Comparison of ENCODE assay signal across 8 mouse cellular contexts in genomic region chr11:6474874-6475731, GRCm38 (mm10). TPM values are rescaled to one million over a fixed set of nuclear protein-coding genes. Genes with fewer than 3 reads are reported as not detected.
DNase-seq lines count a peak whose midpoint lies in the region; ATAC-seq and TF ChIP-seq lines count a peak whose summit lies in the region.

No protein-coding gene starts in this region.

- H3K9ac ChIP-seq in hindbrain, embryonic 12.5 days, result peak overlapping the region; percentile 97

- H3K27me3 ChIP-seq in Patski, result no peaks in the 10 kb centered on the region
- no peaks in the 10 kb centered on the region for H3K27me3 ChIP-seq in hindbrain, embryonic 12.5 days

- no peaks in the 10 kb centered on the region for H3K9me3 ChIP-seq in hindbrain, embryonic 12.5 days (replicated peaks)

- no peak for DNase-seq in Patski (ENCODE audit: low read depth, low spot score)
- DNase-seq in cerebellum, postnatal 14 days, result peak; percentile 74 to 78
- DNase-seq in frontal cortex, postnatal 25 days (ENCODE audit: low spot score in 2 of 2), result peak; percentile 29 to 38
- peak; percentile 44 to 58 for DNase-seq in layer of hippocampus, postnatal 36 days
- peak; percentile 63 to 72 for DNase-seq in lung, postnatal 4 days
- DNase-seq in retina, postnatal 1 day, result peak; percentile 62
- DNase-seq in thymus, postnatal 36 days, result peak; percentile 65 to 72

- in situ Hi-C loops in Patski (cut with MboI; ENCODE audit: low pct_unique_long_range_greater_than_20kb), result loop anchor here (25.0 kb wide), 1 partner anchor 287 kb away; no protein-coding TSS in a partner anchor

- H3K36me3 ChIP-seq in hindbrain, embryonic 12.5 days, result no peaks in the 10 kb centered on the region

- no peak for TF ChIP-seq CTCF in Patski (IDR thresholded peaks at IDR 0.05)

- H3K4me3 ChIP-seq in hindbrain, embryonic 12.5 days, result peak overlapping the region; percentile 97

- under 1% methylated on average over 100 of the region's 109 CpGs for WGBS in hindbrain, embryonic 12.5 days

- peaks cover 37% of the 10 kb centered on the region for H3K4me1 ChIP-seq in hindbrain, embryonic 12.5 days

- POLR2A ChIA-PET in Patski (lab: Charles Lee), result interaction anchor here (0.7 to 3.7 kb wide), 5 partner anchors 12 to 260 kb away, joined by 3 to 15 read pairs (median 6); no protein-coding TSS in a partner anchor

- CTCF ChIA-PET in Patski (lab: Charles Lee), result interaction anchor here (1.0 to 4.0 kb wide), 3 partner anchors 10 to 39 kb away, joined by 3 to 17 read pairs (median 5); no protein-coding TSS in a partner anchor

- H3K27ac ChIP-seq in hindbrain, embryonic 12.5 days, result peak overlapping the region; percentile 97

- ATAC-seq in Patski, result peak; percentile 24
- peak; percentile 37 for ATAC-seq in hindbrain, embryonic 12.5 days (ENCODE audit: low FRiP score)

- peak overlapping the region; percentile 66 for H3K4me2 ChIP-seq in hindbrain, embryonic 12.5 days (replicated peaks)

RNA-seq across cellular contexts. Expression of gene Purb, which starts 0.6 kb away (rescaled TPM):
- polyA plus RNA-seq in Patski (2021), result 49.1 TPM
- polyA plus RNA-seq in hindbrain, embryonic 12.5 days (2016; fragmentation: Nextera tagmentation; extraction: Ambion mirVana), result 17.2 and 18.3 TPM in 2 replicates
- 100 to 1,000 TPM; 255 to 257 TPM for total RNA-seq in layer of hippocampus, postnatal 36 days (2021)

RNA-seq across cellular contexts. Expression of gene H2afv, which starts 30.9 kb away (rescaled TPM):
- polyA plus RNA-seq in Patski (2021), result 147 TPM
- 520 and 591 TPM in 2 replicates for polyA plus RNA-seq in hindbrain, embryonic 12.5 days (2016; fragmentation: Nextera tagmentation; extraction: Ambion mirVana)
- total RNA-seq in layer of hippocampus, postnatal 36 days (2021), result 10 to 100 TPM; 41.8 to 42.6 TPM

RNA-seq across cellular contexts. Expression of gene Myo1g, which starts 45.7 kb away (rescaled TPM):
- polyA plus RNA-seq in Patski (2021), result 0.06 TPM
- 0.50 and 0.70 TPM in 2 replicates for polyA plus RNA-seq in hindbrain, embryonic 12.5 days (2016; fragmentation: Nextera tagmentation; extraction: Ambion mirVana)
- 1 to 10 TPM in 1 of 2 experiments, under 1 TPM in 1; 0.45 to 1.1 TPM for total RNA-seq in layer of hippocampus, postnatal 36 days (2021)

RNA-seq across cellular contexts. Expression of gene Ppia, which starts 59.9 kb away (rescaled TPM):
- 3,491 TPM for polyA plus RNA-seq in Patski (2021)
- 4,150 and 4,164 TPM in 2 replicates for polyA plus RNA-seq in hindbrain, embryonic 12.5 days (2016; fragmentation: Nextera tagmentation; extraction: Ambion mirVana)
- 1,000 to 10,000 TPM; 1,662 to 1,810 TPM for total RNA-seq in layer of hippocampus, postnatal 36 days (2021)
